Mouse (Mus musculus): ENCODE measurements around the gene Olfr134. TPM values are rescaled to one million over a fixed set of nuclear protein-coding genes. Genes with fewer than 3 reads are reported as not detected.
"Not testable (repeated sequence)": the region's sequence is repeated elsewhere in the genome, so short reads cannot be mapped to it uniquely, and the experiment has no call there.

Olfr134 gene
- polyA plus RNA-seq (2016; fragmentation: Nextera tagmentation; extraction: Ambion mirVana): not detected in 2 replicates

DNA sequence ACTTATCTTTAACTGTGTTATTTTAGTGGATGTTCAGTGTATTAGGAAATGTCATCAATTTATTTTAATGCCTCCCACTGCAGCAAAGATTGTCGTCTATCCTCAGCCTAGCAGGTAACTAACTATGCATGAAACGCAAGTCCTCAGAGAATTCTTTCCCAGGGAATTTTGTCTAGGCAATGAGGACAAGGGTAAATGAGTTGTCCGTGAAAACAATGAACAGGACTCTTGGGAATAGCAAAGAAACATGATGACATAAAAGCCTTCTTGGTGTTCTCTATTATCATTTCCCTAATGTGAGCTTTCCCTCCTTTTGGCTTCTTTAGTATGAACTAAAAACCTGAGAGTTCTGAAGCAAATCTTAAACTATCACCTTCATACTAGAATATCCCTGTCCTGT is at the start of gene Olfr134:
Gene Olfr134, plus strand, starts transcription at position 301 of the 400 bp plus-strand sequence.
- Histone ChIP-seq H3K27me3 (ENCODE audit: insufficient read depth, poor library complexity, severe bottlenecking) (no peaks in the 10 kb centered on the region), H3K27ac (no peak within 1 kb of the TSS), H3K4me1 (no peaks in the 10 kb centered on the region), H3K4me3 (no peak within 1 kb of the TSS), H3K36me3 (no peaks in the 10 kb centered on the region), H3K9me3 (no peaks in the 10 kb centered on the region)
- WGBS: 67% methylated on average over 3 of the region's 3 CpGs
- DNase-seq (ENCODE audit: low spot score): no peak

DNA sequence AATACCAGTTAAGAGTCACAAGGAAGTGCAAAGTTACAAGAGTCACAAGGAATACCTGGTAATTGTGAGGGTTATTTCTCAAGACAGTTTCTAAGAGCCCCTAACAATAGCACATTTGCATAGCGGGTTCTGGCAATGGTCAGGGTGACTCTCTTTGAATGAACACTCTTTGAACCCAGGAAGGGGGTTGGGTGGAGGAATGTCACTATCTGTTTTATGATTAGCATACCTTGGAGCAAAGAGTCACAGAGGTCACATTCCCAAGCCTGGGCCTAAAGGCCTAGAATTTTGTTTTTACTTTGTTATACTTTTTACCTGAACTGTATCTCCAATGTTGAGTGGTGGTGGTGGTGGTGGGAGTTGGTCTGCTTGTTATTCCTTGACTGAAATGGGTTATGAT is 47.0 kb upstream of the Olfr134 start:
- H3K9me3 ChIP-seq; H3K27me3 ChIP-seq (ENCODE audit: insufficient read depth, poor library complexity, severe bottlenecking); H3K4me3 ChIP-seq; H3K27ac ChIP-seq; DNase-seq (ENCODE audit: low spot score); H3K36me3 ChIP-seq; H3K4me1 ChIP-seq: not testable (repeated sequence)
- 82% methylated on average over 1 of the region's 1 CpGs for WGBS

DNA sequence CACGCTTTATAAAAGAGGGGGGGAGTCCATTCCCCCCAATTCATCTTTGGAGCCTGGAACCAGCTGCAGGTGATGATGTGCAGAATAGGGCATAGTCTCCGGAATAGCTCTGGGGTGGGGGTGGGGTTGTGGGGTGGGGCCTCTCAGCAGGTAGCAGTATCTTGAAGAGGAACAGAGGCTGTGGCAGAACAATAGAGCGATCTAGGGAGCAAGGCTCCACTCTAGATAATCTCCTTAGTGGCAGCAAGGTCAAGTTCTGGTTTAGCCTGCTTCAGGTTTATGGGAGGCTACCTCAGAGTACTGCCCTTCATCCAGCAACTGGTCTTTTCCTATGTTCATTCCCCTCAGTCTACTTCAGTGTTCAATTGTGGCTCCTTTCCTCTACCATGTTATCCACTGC is 45.8 kb upstream of the Olfr134 start:
- not testable (repeated sequence) for H3K27me3 ChIP-seq (ENCODE audit: insufficient read depth, poor library complexity, severe bottlenecking); H3K4me3 ChIP-seq; H3K4me1 ChIP-seq; H3K36me3 ChIP-seq; DNase-seq (ENCODE audit: low spot score); H3K27ac ChIP-seq; H3K9me3 ChIP-seq
- 74% methylated on average over 3 of the region's 3 CpGs for WGBS

DNA sequence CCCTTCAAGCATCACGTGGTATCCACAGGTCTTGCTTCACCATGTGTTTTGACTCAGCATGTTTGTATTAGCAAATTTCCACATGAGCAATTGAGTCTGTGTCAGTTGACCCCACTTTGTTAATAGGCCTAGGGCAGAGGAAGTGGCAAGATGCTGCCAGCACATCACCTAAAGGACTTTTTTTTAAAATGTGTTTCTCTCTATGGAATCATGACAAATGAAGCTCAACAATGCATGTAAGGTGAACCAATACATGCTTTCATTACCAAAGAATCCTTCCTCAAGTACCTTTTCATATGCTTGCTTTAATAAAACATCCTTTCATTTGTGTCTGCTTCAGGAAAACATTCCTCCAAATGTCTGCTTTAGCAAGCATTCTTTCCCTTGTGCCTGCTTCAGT is 36.8 kb upstream of the Olfr134 start, which contains the start of gene Olfr132:
Gene Olfr132, minus strand, starts transcription at position 101 of the 400 bp plus-strand sequence.
- DNase-seq (ENCODE audit: low spot score): no peak
- Histone ChIP-seq H3K4me1 (no peaks in the 10 kb centered on the region), H3K4me3 (no peak within 1 kb of the TSS), H3K27ac (no peak within 1 kb of the TSS), H3K36me3 (no peaks in the 10 kb centered on the region), H3K27me3 (ENCODE audit: insufficient read depth, poor library complexity, severe bottlenecking) (no peaks in the 10 kb centered on the region), H3K9me3 (no peaks in the 10 kb centered on the region)
- WGBS: 65% methylated on average over 1 of the region's 1 CpGs

DNA sequence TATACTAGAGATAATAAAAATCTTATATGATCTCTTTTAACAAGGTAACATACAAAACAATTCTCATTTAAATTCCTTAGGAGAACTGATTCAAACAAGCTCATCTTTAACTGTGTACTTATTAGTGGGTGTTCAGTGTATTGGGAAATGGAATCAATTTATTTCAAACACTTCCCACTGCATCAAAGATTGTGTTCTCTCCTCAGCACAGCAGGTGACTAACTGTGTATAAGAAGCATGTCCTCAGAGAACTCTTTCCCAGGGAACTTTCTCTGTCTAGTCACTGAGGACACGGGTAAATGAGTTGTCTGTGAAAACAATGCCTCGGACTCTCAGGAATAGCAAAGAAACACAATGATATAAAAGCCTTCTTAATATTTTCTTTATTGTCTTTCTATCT is 26.2 kb upstream of the Olfr134 start, which contains the start of gene Olfr133:
Gene Olfr133, plus strand, starts transcription at position 301 of the 400 bp plus-strand sequence.
- Histone ChIP-seq H3K9me3 (no peaks in the 10 kb centered on the region), H3K4me3 (no peak within 1 kb of the TSS), H3K27me3 (ENCODE audit: insufficient read depth, poor library complexity, severe bottlenecking) (no peaks in the 10 kb centered on the region), H3K4me1 (no peaks in the 10 kb centered on the region), H3K36me3 (no peaks in the 10 kb centered on the region), H3K27ac (no peak within 1 kb of the TSS)
- 70% methylated on average over 2 of the region's 2 CpGs for WGBS
- DNase-seq (ENCODE audit: low spot score): no peak

DNA sequence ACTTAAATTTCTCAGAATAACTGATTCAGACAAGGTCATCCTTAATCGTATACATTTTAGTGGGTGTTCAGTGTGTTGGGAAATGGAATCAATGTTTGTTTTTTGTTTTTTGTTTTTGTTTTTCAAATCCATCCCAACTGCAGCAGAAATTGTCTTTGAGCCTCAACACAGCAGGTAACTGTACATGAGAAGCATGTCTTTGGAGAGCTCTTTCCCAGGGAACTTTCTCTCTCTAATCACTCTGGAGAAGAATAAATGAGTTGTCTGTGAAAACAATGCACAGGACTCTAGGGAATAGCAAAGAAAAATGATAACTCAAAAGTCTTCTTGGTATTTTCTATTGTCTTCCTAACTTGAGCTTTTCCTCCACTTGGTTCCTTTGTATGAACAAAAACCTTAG is 32.8 kb downstream of the Olfr134 start, which contains the start of gene Olfr135:
Gene Olfr135, plus strand, starts transcription at position 301 of the 400 bp plus-strand sequence.
- Histone ChIP-seq H3K36me3 (no peaks in the 10 kb centered on the region), H3K27ac (no peak within 1 kb of the TSS), H3K4me3 (no peak within 1 kb of the TSS), H3K9me3 (no peaks in the 10 kb centered on the region; the same call in 1 of the 2 replicates), H3K27me3 (ENCODE audit: insufficient read depth, poor library complexity, severe bottlenecking) (no peaks in the 10 kb centered on the region), H3K4me1 (no peaks in the 10 kb centered on the region)
- no peak for DNase-seq (ENCODE audit: low spot score)
- WGBS: 88% methylated on average over 1 of the region's 1 CpGs

Other genes with a start within 250 kb of the Olfr134 start
- gene Olfr761, start 218.3 kb upstream of the Olfr134 start, polyA plus RNA-seq (2016; fragmentation: Nextera tagmentation; extraction: Ambion mirVana): not detected in 2 replicates
- gene Olfr129, start 111.3 kb upstream of the Olfr134 start, polyA plus RNA-seq (2016; fragmentation: Nextera tagmentation; extraction: Ambion mirVana): not detected in 2 replicates
- gene Olfr130, start 107.5 kb upstream of the Olfr134 start, polyA plus RNA-seq (2016; fragmentation: Nextera tagmentation; extraction: Ambion mirVana): not detected in 2 replicates
- not detected in 2 replicates for gene Olfr131, start 82.7 kb upstream of the Olfr134 start, polyA plus RNA-seq (2016; fragmentation: Nextera tagmentation; extraction: Ambion mirVana)
- not detected in 2 replicates for gene Olfr132, start 36.9 kb upstream of the Olfr134 start, polyA plus RNA-seq (2016; fragmentation: Nextera tagmentation; extraction: Ambion mirVana)
- gene Olfr133, start 26.1 kb upstream of the Olfr134 start, polyA plus RNA-seq (2016; fragmentation: Nextera tagmentation; extraction: Ambion mirVana): not detected in 2 replicates
- gene Olfr135, start 32.9 kb downstream of the Olfr134 start, polyA plus RNA-seq (2016; fragmentation: Nextera tagmentation; extraction: Ambion mirVana): not detected in 2 replicates
- gene Olfr138, start 89.6 kb downstream of the Olfr134 start, polyA plus RNA-seq (2016; fragmentation: Nextera tagmentation; extraction: Ambion mirVana): not detected in 2 replicates
- not detected in 2 replicates for gene Olfr137, start 136.2 kb downstream of the Olfr134 start, polyA plus RNA-seq (2016; fragmentation: Nextera tagmentation; extraction: Ambion mirVana)
- not detected in 2 replicates for gene Olfr136, start 158.4 kb downstream of the Olfr134 start, polyA plus RNA-seq (2016; fragmentation: Nextera tagmentation; extraction: Ambion mirVana)
- not detected in 2 replicates for gene Esp36, start 248.8 kb downstream of the Olfr134 start, polyA plus RNA-seq (2016; fragmentation: Nextera tagmentation; extraction: Ambion mirVana)